Mouse (Mus musculus) hindbrain, postnatal 0 days (tissue): ENCODE results near the gene Dnaja4. TPM values are rescaled to one million over a fixed set of nuclear protein-coding genes. Genes with fewer than 3 reads are reported as not detected.

Source experiments
- ATAC-seq: fragments of 200-750 bp; cut with Nextera tagmentation; 2 replicates; pipeline ENCODE4 v1.8.0; 2017; ENCODE audit warnings: mild to moderate bottlenecking, moderate TSS enrichment, moderate library complexity
- DNase-seq: peaks from one replicate; pipeline ENCODE4 v3.0.0-alpha.2; 2015; ENCODE audit warnings: low spot score
- H3K27ac ChIP-seq: fragments of 300-500 bp; sonication (generic); 2 replicates; pipeline ENCODE4 v1.5.1; 2014; ENCODE audit warnings: mild to moderate bottlenecking
- H3K27me3 ChIP-seq: fragments of 300-500 bp; sonication (generic); 2 replicates; pipeline ENCODE4 v1.6.1; 2014; ENCODE audit warnings: low read length, mixed read lengths; ENCODE audit not compliant: insufficient read depth
- H3K36me3 ChIP-seq: fragments of 300-500 bp; sonication (generic); 2 replicates; pipeline ENCODE4 v1.6.1; 2014; ENCODE audit warnings: low read length, mixed read lengths; ENCODE audit not compliant: insufficient read depth
- H3K4me1 ChIP-seq: fragments of 300-500 bp; sonication (generic); 2 replicates; pipeline ENCODE4 v1.6.1; 2014; ENCODE audit warnings: antibody characterized with exemption, low read length, mixed read lengths; ENCODE audit not compliant: insufficient read depth
- H3K4me2 ChIP-seq: fragments of 300-500 bp; sonication (generic); 2 replicates; pipeline ENCODE4 v1.6.1; 2014; ENCODE audit warnings: low read depth, mild to moderate bottlenecking, low read length, moderate library complexity, mixed read lengths
- H3K4me3 ChIP-seq: fragments of 300-500 bp; sonication (generic); 2 replicates; pipeline ENCODE4 v1.5.1; 2014; ENCODE audit warnings: low read length
- H3K9ac ChIP-seq: fragments of 300-500 bp; sonication (generic); replicated peaks from 2 replicates; pipeline ENCODE4 v1.6.1; 2014; ENCODE audit warnings: mild to moderate bottlenecking, low read length, moderate library complexity, mixed read lengths
- H3K9me3 ChIP-seq: fragments of 300-500 bp; sonication (generic); 2 replicates; pipeline ENCODE4 v1.6.1; 2016; ENCODE audit warnings: low read length, mixed read lengths
- CTCF ChIP-seq: IDR thresholded peaks from 2 replicates; pipeline ENCODE4 v1.5.1; 2016; ENCODE audit warnings: antibody characterized with exemption, control low read depth, low read depth
- WGBS: fragments of 180-500 bp; shearing (Covaris S2); extraction: QIAGEN DNeasy Blood & Tissue Kit; methylation state at CpG from one replicate; pipeline ENCODE4 v1.1.7; 2014; 5-methylcytosine and 5-hydroxymethylcytosine counted together
- polyA plus RNA-seq: library from polyadenylated mRNA; unstranded; fragments of >200 nt; fragmentation: Nextera tagmentation; extraction: Ambion mirVana; gene quantifications from 2 replicates; pipeline ENCODE4 v1.2.1, GENCODE M21; 2015
- total RNA-seq: library from RNA; depleted of rRNA; stranded (reverse); fragments of >200 nt; gene quantifications from 2 replicates; pipeline ENCODE4 v1.2.3, GENCODE M21; 2014

The Dnaja4 gene
- total and polyA plus RNA-seq, 2 experiments from 2014 or later: 5.5 to 6.7 TPM

DNA sequence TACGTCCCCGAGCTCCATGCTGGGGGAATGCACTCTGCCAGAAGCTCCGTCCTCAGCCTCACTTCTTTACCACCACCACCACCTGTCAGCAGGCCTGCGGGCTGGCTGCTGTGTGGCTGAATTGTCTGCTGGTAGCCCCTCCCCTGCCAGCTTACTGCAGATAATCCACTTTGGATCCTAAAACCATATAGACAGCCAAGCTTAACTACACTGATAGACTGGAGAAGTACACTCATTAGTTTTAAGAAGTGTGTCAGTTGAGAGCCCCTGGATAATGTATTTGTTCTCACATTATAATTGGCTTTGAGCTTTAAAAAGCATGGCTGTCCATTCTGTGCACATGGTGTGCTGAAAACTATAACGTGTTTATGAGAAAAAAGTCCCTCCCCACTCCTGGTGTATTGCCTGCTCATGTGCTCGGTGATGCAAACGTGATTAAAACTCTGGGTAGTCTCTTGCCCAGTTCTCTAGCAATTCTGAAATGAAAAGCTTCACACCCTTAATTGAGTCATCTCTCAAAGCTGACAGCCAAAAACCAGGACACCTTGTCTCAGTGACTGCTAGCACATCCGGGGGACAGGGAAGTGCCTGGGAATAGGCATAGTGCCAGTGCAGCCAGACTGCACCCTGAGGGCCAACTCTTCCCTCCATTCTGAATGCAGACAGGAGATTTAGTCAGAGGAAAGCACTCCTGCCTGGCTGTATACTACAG, 8.8 kb downstream of the Dnaja4 start:
- TF ChIP-seq CTCF: no peak
- ATAC-seq: no peak
- no peaks in the 10 kb centered on the region for H3K4me1 ChIP-seq
- H3K4me2 ChIP-seq: no peak overlapping the region
- peak; percentile 57 for DNase-seq
- H3K9ac ChIP-seq: no peak overlapping the region
- no peak overlapping the region for H3K4me3 ChIP-seq
- H3K27ac ChIP-seq: no peak overlapping the region
- peaks cover 12% of the 10 kb centered on the region; the same call in 1 of the 2 replicates for H3K36me3 ChIP-seq
- no peaks in the 10 kb centered on the region for H3K9me3 ChIP-seq
- H3K27me3 ChIP-seq: no peaks in the 10 kb centered on the region
- WGBS: 34% methylated on average over 8 of the region's 8 CpGs

DNA sequence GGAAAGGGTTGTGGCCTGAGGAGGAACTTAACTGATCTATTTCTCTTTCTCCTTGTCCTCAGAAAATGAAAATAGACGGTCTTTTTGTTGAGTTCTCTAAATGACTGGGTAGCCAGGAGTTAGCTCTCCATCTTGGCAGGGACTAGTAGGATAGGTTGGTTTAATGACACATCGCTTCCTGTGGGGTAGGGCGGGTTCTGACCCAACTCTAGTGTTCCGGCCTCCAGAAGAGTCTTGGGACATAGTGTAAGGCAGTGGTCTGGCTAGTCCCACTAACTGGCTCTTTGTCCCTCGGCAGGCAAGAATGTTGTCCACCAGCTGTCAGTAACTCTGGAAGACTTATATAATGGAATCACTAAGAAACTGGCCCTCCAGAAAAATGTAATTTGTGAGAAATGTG, 9.4 kb downstream of the Dnaja4 start:
- Histone ChIP-seq H3K9ac (no peak overlapping the region), H3K36me3 (peaks cover 12% of the 10 kb centered on the region; the same call in 1 of the 2 replicates), H3K4me1 (no peaks in the 10 kb centered on the region), H3K27me3 (no peaks in the 10 kb centered on the region), H3K4me2 (no peak overlapping the region), H3K4me3 (no peak overlapping the region), H3K27ac (no peak overlapping the region), H3K9me3 (no peaks in the 10 kb centered on the region)
- TF ChIP-seq CTCF: no peak
- ATAC-seq (no peak), DNase-seq (no peak)
- 87% methylated on average over 5 of the region's 5 CpGs for WGBS

DNA sequence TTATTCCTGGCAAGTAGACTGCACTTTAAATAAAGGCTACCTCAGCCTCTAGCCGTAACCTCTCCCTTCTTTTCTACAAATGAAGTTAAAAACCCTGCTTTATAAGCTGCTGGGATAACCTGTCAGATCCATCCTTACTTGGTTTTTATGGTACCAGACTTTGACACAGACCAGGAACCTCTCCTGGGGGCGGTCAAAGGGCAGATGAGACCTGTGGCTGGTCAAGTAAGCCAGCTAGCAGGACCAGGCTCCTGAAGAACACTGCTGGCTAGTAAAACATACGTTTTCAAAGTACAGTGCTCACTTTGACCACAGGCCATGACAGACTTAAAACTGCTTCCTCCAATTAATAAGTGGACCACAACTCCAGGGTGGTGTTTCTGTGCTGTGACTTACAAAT, 17.1 kb downstream of the Dnaja4 start:
- Histone ChIP-seq H3K36me3 (peaks cover 65% of the 10 kb centered on the region), H3K4me1 (no peaks in the 10 kb centered on the region), H3K9me3 (no peaks in the 10 kb centered on the region), H3K27me3 (no peaks in the 10 kb centered on the region), H3K27ac (no peak overlapping the region), H3K4me2 (no peak overlapping the region), H3K4me3 (no peak overlapping the region), H3K9ac (no peak overlapping the region)
- TF ChIP-seq CTCF: no peak
- DNase-seq (no peak), ATAC-seq (no peak)
- 93% methylated on average over 3 of the region's 3 CpGs for WGBS

- H3K9me3 ChIP-seq: no peaks in the 10 kb centered on the region
- H3K36me3 ChIP-seq: peaks cover 69% of the 10 kb centered on the region
- H3K27me3 ChIP-seq: no peaks in the 10 kb centered on the region
- H3K4me2 ChIP-seq: no peak overlapping the region
- TF ChIP-seq CTCF: no peak
- no peak overlapping the region for H3K9ac ChIP-seq
- WGBS: 83% methylated on average over 3 of the region's 3 CpGs
- ATAC-seq: no peak
- DNase-seq: no peak
- no peak overlapping the region for H3K4me3 ChIP-seq
- no peaks in the 10 kb centered on the region for H3K4me1 ChIP-seq
- H3K27ac ChIP-seq: no peak overlapping the region
Observed at GRCm38 (mm10) chr9:54717527-54717926, 18.9 kb downstream of the Dnaja4 start.

GRCm38 (mm10) chr9:54722156-54722555, 23.5 kb downstream of the Dnaja4 start:
- Histone ChIP-seq H3K4me3 (no peak overlapping the region), H3K4me2 (no peak overlapping the region), H3K36me3 (peaks cover 75% of the 10 kb centered on the region), H3K27me3 (no peaks in the 10 kb centered on the region), H3K9ac (no peak overlapping the region), H3K27ac (no peak overlapping the region), H3K4me1 (no peaks in the 10 kb centered on the region), H3K9me3 (no peaks in the 10 kb centered on the region)
- no peak for DNase-seq
- 76% methylated on average over 7 of the region's 7 CpGs for WGBS
- TF ChIP-seq CTCF: no peak
- no peak for ATAC-seq

- Histone ChIP-seq H3K27ac (no peak overlapping the region), H3K4me2 (no peak overlapping the region), H3K36me3 (peaks cover 75% of the 10 kb centered on the region), H3K4me3 (no peak overlapping the region), H3K4me1 (no peaks in the 10 kb centered on the region), H3K9me3 (no peaks in the 10 kb centered on the region), H3K9ac (no peak overlapping the region), H3K27me3 (no peaks in the 10 kb centered on the region)
- ATAC-seq: no peak
- no peak for DNase-seq
- no peak for TF ChIP-seq CTCF
- 94% methylated on average over 4 of the region's 4 CpGs for WGBS
Observed at GRCm38 (mm10) chr9:54722596-54722995, 23.9 kb downstream of the Dnaja4 start.

- Histone ChIP-seq H3K4me3 (no peak overlapping the region), H3K36me3 (peaks cover 67% of the 10 kb centered on the region), H3K27me3 (no peaks in the 10 kb centered on the region), H3K9me3 (no peaks in the 10 kb centered on the region), H3K27ac (no peak overlapping the region), H3K4me2 (no peak overlapping the region), H3K4me1 (no peaks in the 10 kb centered on the region), H3K9ac (no peak overlapping the region)
- 89% methylated on average over 5 of the region's 5 CpGs for WGBS
- DNase-seq: no peak
- TF ChIP-seq CTCF: no peak
- ATAC-seq: no peak
Observed at GRCm38 (mm10) chr9:54726315-54726714, 27.6 kb downstream of the Dnaja4 start.
